Mouse (Mus musculus): Measurements from ENCODE around the gene Tm4sf5. TPM values are rescaled to one million over a fixed set of nuclear protein-coding genes. Genes with fewer than 3 reads are reported as not detected.

The Tm4sf5 gene
- total RNA-seq (2012; rRNA removed) (3.6 and 5.5 TPM in 2 replicates), total RNA-seq (2014; rRNA removed) (8.8 and 11.7 TPM in 2 replicates), polyA plus RNA-seq (2012; ENCODE audit: insufficient read length, low read depth) (24.5 and 32.5 TPM in 2 replicates)

GRCm38 (mm10) chr11:70504970-70505369 lies at the start of gene Tm4sf5:
Tm4sf5 (plus strand) TSS chr11:70505244.
- Histone ChIP-seq H3K9me3 (replicated peaks; ENCODE audit: low read length) (no peaks in the 10 kb centered on the region), H3K4me2 (ENCODE audit: insufficient read depth, low read depth, poor library complexity, severe bottlenecking) (no peak within 1 kb of the TSS), H3K9ac (ENCODE audit: insufficient read depth, low read depth) (no peak within 1 kb of the TSS), H3K27ac (ENCODE audit: insufficient read depth, low read depth) (no peak within 1 kb of the TSS), H3K4me3 (replicated peaks in 1 of 3; ENCODE audit: low read depth in 2 of 3, low read length in 2 of 3, poor library complexity in 1 of 3) (no peak within 1 kb of the TSS), H3K27me3 (replicated peaks) (no peaks in the 10 kb centered on the region), H3K79me2 (replicated peaks; ENCODE audit: control insufficient read depth, extremely low read depth, insufficient read depth, poor library complexity, severe bottlenecking) (no peaks in the 10 kb centered on the region), H3K4me1 (ENCODE audit: control insufficient read depth in 1 of 2, insufficient read depth in 2 of 2) (peaks cover 10 to 54% of the 10 kb centered on the region in 2 experiments), H3K36me3 (replicated peaks in 1 of 2; ENCODE audit: control insufficient read depth in 1 of 2, insufficient read depth in 1 of 2, low read length in 1 of 2) (no peaks in the 10 kb centered on the region)
- no peak for DNase-seq (ENCODE audit: extremely low read depth)
- dilution Hi-C loops (cut with MboI; ENCODE audit: extremely low pct_ligation_motif_present, extremely low pct_unique_long_range_greater_than_20kb, low sequenced_read_pairs) = no loop called here
- in situ Hi-C loops (cut with MboI; ENCODE audit: low pct_ligation_motif_present, low pct_unique_long_range_greater_than_20kb, low sequenced_read_pairs) = loop anchor here (5.0 to 10.0 kb wide), 3 partner anchors 43 to 180 kb away; partner anchors contain the start of genes Alox12e and Pelp1
- TF ChIP-seq MAZ (IDR thresholded peaks at IDR 0.05; ENCODE audit: low read depth, low read length) (no peak), USF2 (conservative IDR thresholded peaks at IDR 0.05; ENCODE audit: low read depth, low read length) (no peak), POLR2A (IDR thresholded peaks at IDR 0.05; ENCODE audit: low read depth, low read length) (no peak), SIN3A (IDR thresholded peaks at IDR 0.05; ENCODE audit: low read length) (no peak; the same call in 1 of the 2 replicates), ZNF384 (IDR thresholded peaks at IDR 0.05; ENCODE audit: low read depth, low read length) (no peak), NRF1 (IDR thresholded peaks at IDR 0.05; ENCODE audit: low read depth, low read length) (no peak), CHD1 (IDR thresholded peaks at IDR 0.05; ENCODE audit: low read depth, low read length) (no peak), MXI1 (IDR thresholded peaks at IDR 0.05; ENCODE audit: low read depth, low read length) (no peak), ZKSCAN1 (IDR thresholded peaks at IDR 0.05; ENCODE audit: borderline replicate concordance, low read depth, low read length) (no peak), MEF2A (IDR thresholded peaks at IDR 0.05; ENCODE audit: borderline replicate concordance, low read depth, low read length) (no peak)

GRCm38 (mm10) chr11:70458688-70459600 lies 46.1 kb upstream of the Tm4sf5 start, which contains the start of gene Zmynd15:
Zmynd15 (plus strand) TSS chr11:70459433.
- no peak within 1 kb of the TSS for H3K4me3 ChIP-seq (replicated peaks in 1 of 3; ENCODE audit: low read depth in 2 of 3, low read length in 2 of 3, poor library complexity in 1 of 3)
- in situ Hi-C loops (cut with MboI; ENCODE audit: low pct_ligation_motif_present, low pct_unique_long_range_greater_than_20kb, low sequenced_read_pairs) = no loop called here
- H3K4me1 ChIP-seq (ENCODE audit: control insufficient read depth in 1 of 2, insufficient read depth in 2 of 2) = peaks cover 0 to 22% of the 10 kb centered on the region in 2 experiments; a peak in 2 of 4 replicates
- no peak within 1 kb of the TSS for H3K4me2 ChIP-seq (ENCODE audit: insufficient read depth, low read depth, poor library complexity, severe bottlenecking)
- dilution Hi-C loops (cut with MboI; ENCODE audit: extremely low pct_ligation_motif_present, extremely low pct_unique_long_range_greater_than_20kb, low sequenced_read_pairs) = no loop called here
- H3K79me2 ChIP-seq (replicated peaks; ENCODE audit: control insufficient read depth, extremely low read depth, insufficient read depth, poor library complexity, severe bottlenecking) = 0 out of 2 replicates have a peak, but pooled peaks cover under 1% of the 10 kb centered on the region
- peaks cover 6% of the 10 kb centered on the region for H3K9me3 ChIP-seq (replicated peaks; ENCODE audit: low read length)
- H3K9ac ChIP-seq (ENCODE audit: insufficient read depth, low read depth) = no peak within 1 kb of the TSS
- DNase-seq (ENCODE audit: extremely low read depth) = no peak
- H3K36me3 ChIP-seq (replicated peaks in 1 of 2; ENCODE audit: control insufficient read depth in 1 of 2, insufficient read depth in 1 of 2, low read length in 1 of 2) = peaks cover 0 to 49% of the 10 kb centered on the region in 2 experiments
- H3K27me3 ChIP-seq (replicated peaks) = no peaks in the 10 kb centered on the region
- H3K27ac ChIP-seq (ENCODE audit: insufficient read depth, low read depth) = no peak within 1 kb of the TSS
- TF ChIP-seq TCF12 (IDR thresholded peaks at IDR 0.05; ENCODE audit: low read depth, low read length) = no peak
- no peak for TF ChIP-seq GABPA (IDR thresholded peaks at IDR 0.05; ENCODE audit: insufficient replicate concordance, low read depth, low read length)
- no peak for TF ChIP-seq UBTF (IDR thresholded peaks at IDR 0.05; ENCODE audit: low read depth, low read length)
- TF ChIP-seq MAZ (IDR thresholded peaks at IDR 0.05; ENCODE audit: low read depth, low read length) = no peak
- TF ChIP-seq NELFE (IDR thresholded peaks at IDR 0.05; ENCODE audit: low read depth, low read length) = no peak
